Mouse (Mus musculus): ENCODE measurements around the gene Runx2.

Runx2 gene

DNA sequence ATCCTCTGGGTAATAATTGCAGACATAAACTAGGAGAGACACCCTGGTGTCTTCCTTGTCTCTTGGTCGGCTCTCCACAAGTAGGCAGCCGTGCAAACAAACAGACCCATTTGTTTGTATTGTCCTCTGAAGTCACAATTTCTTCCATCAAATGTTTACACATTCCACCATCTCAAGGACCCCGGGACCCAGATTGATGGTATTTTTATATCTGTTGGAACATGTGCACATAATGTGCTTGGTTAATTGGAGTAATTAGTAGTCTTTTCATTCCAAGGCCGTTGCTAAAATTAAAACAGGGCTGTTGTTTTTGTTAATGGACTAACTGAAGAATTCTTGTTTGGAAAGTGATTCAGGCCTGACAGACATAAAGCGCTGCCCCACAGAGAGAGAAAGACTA is 236.8 kb downstream of the Runx2 start:
- no peak for DNase-seq

GRCm38 (mm10) chr17:44570899-44571298 is 243.7 kb downstream of the Runx2 start:
- DNase-seq = no peak

DNA sequence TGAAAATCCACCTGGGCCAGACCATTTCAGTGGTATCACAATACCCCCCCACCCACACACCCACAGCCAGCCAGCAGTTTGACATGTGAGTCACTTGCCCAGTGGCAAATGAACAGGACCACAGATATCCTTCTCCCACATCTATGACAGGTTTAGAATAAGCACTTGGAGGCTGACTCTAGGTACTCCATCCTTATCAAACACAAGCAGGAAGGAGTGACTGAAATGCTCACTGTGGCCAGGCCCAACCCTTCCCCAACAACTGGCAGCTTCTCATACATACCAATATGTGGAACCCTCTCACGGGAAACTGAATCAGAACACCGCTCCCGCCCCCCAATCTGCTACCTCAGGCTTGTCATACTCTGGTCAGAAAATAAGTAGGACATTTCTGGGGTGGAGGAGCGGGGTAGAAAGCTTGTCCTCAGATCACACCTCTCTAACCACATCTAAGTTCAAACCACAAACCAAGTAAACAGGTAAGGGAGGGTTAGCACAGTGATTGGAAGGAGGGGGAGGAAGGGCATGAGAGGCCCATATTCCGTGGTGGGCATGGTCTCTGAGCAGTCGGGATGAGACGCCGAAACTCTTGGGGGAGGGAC is 245.5 kb downstream of the Runx2 start:
- DNase-seq = no peak

GRCm38 (mm10) chr17:44566992-44567391 is 247.6 kb downstream of the Runx2 start:
- no peak for DNase-seq

DNA sequence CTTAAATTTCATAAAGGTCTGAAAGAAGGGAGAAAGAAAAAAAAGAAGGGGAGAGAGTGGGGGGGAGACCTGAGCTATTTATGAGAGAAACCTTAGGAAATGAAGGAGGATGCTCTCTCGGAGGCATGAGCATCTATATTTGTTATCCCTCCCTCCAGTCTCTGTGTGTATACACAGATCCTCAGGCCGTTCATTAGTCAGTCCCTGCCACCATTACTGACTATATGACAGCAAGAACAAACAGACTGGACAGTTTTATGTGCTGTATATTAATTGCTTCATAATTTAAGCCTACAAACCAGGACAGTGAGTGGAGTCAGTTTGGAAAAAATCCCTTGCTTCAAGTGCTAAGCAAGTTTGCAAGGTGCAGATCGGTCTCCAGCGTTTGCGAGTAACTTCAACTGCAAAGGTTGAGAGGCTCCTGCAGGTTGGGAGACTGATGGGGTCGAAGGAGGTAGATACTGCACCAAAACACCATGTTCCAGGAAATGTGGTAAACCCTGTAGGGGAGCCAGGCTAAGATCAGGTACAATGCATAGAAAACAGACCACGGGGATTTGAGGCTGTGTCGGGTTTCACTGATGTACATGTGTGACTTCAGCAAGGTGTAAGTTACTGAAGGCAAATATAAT is 248.6 kb downstream of the Runx2 start:
- DNase-seq = no peak

DNA sequence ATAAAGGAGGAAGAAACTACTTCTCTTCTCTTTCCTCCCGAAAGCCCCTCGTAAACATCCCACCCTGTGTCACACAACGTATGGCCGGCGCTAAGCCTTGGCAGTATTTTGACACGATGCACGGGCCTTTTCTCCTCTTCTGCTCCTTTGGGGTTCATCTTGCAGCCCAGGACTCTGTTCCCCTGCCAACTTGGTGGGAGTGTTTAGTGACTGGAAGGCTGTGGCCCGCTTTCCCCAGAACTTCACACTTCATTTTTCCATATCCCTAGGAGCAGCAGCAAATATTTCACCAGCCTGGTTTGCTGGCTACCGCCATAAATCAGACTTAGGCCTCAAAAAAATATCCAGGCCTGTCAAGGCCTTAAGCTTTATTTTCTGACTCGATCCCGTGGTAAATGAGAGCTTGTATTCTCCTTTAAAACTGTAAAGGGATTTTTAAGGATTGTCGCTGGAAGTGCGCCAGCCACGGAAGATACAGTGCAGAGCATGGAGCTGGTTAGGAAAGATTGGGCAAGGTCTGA is 249.2 kb downstream of the Runx2 start:
- no peak for DNase-seq

DNA sequence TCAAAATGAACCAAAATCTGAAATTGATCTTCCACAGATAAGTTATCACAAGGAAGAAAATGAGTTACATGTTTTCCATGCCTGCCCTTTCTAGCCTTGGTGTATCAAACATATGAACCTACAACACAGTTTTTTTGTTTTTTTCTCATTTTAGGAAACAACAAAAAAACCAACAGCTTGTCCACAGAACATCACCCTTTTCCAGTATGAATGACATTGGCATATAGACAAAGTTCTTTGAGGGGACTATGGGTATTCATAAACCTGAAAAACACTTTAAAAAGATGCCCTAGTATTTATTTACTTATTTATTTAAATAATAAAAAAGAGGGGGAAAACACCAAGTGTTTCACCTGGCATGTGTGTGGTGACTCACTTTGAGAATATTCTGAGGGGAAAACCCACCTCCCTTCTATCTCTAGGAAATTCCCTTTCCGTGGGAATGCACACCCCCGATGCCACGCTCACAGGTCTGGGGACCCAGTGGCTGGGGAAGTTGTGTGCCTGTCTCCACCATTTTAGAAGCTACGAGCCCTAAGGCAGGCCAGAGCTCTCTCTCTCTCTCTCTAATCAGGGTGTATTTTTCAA is 249.9 kb downstream of the Runx2 start:
- DNase-seq = no peak

GRCm38 (mm10) chr17:44560016-44560415 is 254.6 kb downstream of the Runx2 start:
- no peak for DNase-seq

GRCm38 (mm10) chr17:44557199-44558111 is 257.1 kb downstream of the Runx2 start:
- no peak for DNase-seq

- no peak for DNase-seq
Measured at GRCm38 (mm10) chr17:44554941-44555340, 259.7 kb downstream of the Runx2 start.

- DNase-seq = no peak
Measured at GRCm38 (mm10) chr17:44549551-44549950, 265.0 kb downstream of the Runx2 start.

DNA sequence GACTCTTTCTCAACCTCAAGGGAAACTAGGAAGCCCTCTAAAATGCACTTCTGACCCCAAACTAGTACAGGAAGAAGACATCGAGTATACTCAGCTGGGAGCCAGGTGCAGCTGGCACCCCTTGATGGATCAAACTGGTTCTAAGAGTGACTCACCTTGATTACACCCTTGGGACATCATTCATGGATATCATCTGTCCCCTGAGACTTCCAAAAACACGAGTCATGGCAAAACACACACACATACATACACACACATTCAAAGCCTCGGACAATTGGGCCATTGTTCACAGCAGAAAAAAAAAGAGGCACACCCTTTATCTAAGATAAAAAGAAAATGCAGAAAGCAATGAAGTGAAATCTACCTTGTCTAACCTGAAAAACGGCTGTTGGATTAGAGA is 266.7 kb downstream of the Runx2 start:
- no peak for DNase-seq

DNA sequence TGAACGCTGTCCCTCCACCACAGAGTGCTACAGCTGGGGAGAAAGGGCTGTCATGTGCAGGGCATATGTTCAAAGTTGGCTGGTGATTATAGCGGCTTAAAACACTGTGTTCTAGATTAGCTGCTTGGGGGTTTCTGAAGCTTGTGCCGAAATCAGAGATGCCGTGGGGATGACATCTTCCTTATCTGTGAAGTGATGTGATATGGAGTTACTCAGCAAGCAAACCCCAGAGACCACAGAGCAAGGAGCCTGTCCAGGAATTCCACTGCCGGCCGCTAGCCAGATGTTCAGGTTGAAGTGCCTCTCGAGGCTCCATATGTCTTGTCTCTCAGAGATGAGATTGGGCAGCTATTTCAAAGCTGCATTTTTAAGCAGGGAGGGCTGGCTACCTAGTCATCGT is 267.8 kb downstream of the Runx2 start:
- DNase-seq = no peak

DNA sequence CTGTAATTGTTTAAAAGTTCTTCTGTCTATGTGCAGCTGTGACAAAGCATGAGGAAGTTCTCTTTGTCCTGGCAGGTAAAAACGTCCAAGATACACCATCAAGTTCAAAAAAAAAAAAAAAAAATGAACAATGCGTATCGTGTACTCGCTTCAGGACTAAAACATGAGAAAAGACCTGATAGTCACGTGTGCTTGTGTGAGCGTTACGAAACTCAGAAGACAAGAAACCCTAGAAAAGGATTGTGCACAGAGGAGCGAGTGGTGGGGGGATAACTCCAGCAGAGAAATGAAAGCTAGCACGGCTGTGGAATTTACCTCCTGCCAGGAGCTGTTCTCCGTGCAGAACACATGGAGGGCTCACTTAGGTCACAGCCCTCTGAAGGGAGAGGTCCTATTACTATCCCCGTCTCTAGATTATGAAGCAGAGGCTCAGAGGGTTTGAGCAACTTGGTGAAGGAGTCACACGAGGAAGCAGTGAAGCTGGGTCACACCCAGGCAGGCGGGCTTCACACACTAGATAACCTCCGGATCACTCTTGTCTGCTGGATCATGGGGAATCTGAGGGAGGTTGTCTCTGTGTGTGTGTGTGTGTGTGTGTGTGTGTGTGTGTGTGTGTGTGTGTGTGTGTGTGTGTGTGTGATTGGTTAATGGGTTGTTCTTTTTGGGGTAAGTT is 269.3 kb downstream of the Runx2 start:
- no peak for DNase-seq

DNA sequence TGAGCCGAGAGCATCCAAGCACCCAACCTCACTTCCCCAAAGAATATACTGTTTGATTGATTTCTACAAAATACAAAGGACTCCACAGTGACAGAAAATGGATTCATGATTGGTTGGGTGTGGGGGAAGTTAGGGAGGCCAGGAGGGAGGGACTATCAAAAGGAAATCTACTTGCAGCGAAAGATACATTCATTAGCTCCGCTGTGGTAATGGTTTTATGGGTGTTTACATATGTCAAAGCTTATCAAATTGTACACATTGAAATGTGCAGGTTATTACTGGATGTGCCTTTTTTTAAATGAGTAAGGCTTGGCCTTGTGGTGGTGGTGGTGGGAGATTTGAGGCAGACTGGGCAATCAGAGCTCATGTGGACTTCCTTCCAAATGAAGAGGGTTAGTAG is 271.9 kb downstream of the Runx2 start:
- DNase-seq = no peak

DNA sequence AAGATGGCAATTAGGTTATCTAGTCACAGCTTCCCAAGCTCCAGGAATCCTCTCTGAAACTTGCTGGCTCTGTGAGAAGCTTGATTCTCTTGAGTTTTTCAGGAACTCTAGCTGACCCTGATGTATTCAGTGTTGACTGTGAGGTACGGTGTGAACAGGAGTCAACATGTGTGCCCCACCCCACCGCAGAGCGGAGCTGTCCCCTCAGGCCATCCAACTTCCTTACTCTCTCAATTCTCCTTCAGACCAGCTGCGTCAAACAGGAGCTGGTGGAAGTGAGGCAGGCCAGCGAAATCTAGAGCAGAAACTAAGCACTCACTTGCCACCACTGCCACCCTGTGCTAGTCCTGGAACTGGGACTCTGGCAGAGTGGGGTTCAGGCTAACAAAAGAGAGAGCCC is 273.9 kb downstream of the Runx2 start:
- DNase-seq = no peak

GRCm38 (mm10) chr17:44538921-44539320 is 275.7 kb downstream of the Runx2 start:
- DNase-seq = no peak

- DNase-seq = peak; percentile 11
Measured at GRCm38 (mm10) chr17:44530000-44530399, 284.6 kb downstream of the Runx2 start.

- DNase-seq = no peak
Measured at GRCm38 (mm10) chr17:44528617-44529016, 286.0 kb downstream of the Runx2 start.

- no peak for DNase-seq
Measured at GRCm38 (mm10) chr17:44524146-44524545, 290.5 kb downstream of the Runx2 start.

- DNase-seq = no peak
Measured at GRCm38 (mm10) chr17:44522906-44523305, 291.7 kb downstream of the Runx2 start.
